Mouse (Mus musculus): ENCODE results near the gene Tjp1. TPM values are rescaled to one million over a fixed set of nuclear protein-coding genes. Genes with fewer than 3 reads are reported as not detected.

The Tjp1 gene
- polyA plus RNA-seq, 1 experiment: 209 TPM

- TF ChIP-seq EP300 (IDR thresholded peaks at IDR 0.05; ENCODE audit: insufficient read depth, low read depth, low read length): no peak
- TF ChIP-seq POLR2A (IDR thresholded peaks at IDR 0.05; ENCODE audit: insufficient read depth, low read length): no peak
- TF ChIP-seq CTCF (IDR thresholded peaks at IDR 0.05; ENCODE audit: low read depth, low read length): no peak
- H3K27ac ChIP-seq (ENCODE audit: insufficient read depth, low read length): no peak overlapping the region
- H3K4me3 ChIP-seq (ENCODE audit: low read depth, low read length): no peak overlapping the region
- no peaks in the 10 kb centered on the region for H3K4me1 ChIP-seq (ENCODE audit: control insufficient read depth, insufficient read depth, low read length)
- no peak overlapping the region for H3K9ac ChIP-seq (ENCODE audit: low read depth, poor library complexity, severe bottlenecking)
- H3K9me3 ChIP-seq (replicated peaks; ENCODE audit: control insufficient read depth, insufficient read depth, low read length, poor library complexity, severe bottlenecking): no peaks in the 10 kb centered on the region
- H3K36me3 ChIP-seq (ENCODE audit: control insufficient read depth, insufficient read depth, low read length, poor library complexity, severe bottlenecking): no peaks in the 10 kb centered on the region
- no peaks in the 10 kb centered on the region for H3K27me3 ChIP-seq (ENCODE audit: control insufficient read depth, insufficient read depth, low read length, poor library complexity, severe bottlenecking)
Measured at GRCm38 (mm10) chr7:65367386-65368245, 160.0 kb downstream of the Tjp1 start.

DNA sequence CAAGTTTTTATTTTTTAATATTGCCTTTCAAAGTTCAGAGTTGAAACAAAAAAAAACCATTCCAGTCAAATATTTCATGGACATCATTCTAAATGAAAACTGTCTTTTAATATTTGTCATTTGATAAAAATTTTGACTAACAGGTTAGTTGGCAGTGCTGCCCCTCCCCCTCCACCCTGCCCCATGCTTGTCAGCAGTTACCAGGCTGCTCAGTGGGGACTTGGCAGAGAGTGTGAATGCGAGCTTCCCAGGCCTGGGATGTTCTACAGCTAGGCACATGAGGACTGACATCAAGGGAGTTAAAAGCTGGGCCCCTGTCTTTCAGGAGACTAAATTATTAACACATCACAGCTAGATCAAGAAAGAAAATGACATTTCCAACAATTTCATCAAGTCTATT is 161.4 kb downstream of the Tjp1 start:
- Histone ChIP-seq H3K36me3 (ENCODE audit: control insufficient read depth, insufficient read depth, low read length, poor library complexity, severe bottlenecking) (no peaks in the 10 kb centered on the region), H3K27me3 (ENCODE audit: control insufficient read depth, insufficient read depth, low read length, poor library complexity, severe bottlenecking) (no peaks in the 10 kb centered on the region), H3K27ac (ENCODE audit: insufficient read depth, low read length) (no peak overlapping the region), H3K9ac (ENCODE audit: low read depth, poor library complexity, severe bottlenecking) (no peak overlapping the region), H3K4me3 (ENCODE audit: low read depth, low read length) (no peak overlapping the region), H3K4me1 (ENCODE audit: control insufficient read depth, insufficient read depth, low read length) (no peaks in the 10 kb centered on the region), H3K9me3 (replicated peaks; ENCODE audit: control insufficient read depth, insufficient read depth, low read length, poor library complexity, severe bottlenecking) (no peaks in the 10 kb centered on the region)
- TF ChIP-seq CTCF (IDR thresholded peaks at IDR 0.05; ENCODE audit: low read depth, low read length): no peak

GRCm38 (mm10) chr7:65365560-65365959 is 162.0 kb downstream of the Tjp1 start:
- Histone ChIP-seq H3K4me1 (ENCODE audit: control insufficient read depth, insufficient read depth, low read length) (no peaks in the 10 kb centered on the region), H3K9me3 (replicated peaks; ENCODE audit: control insufficient read depth, insufficient read depth, low read length, poor library complexity, severe bottlenecking) (no peaks in the 10 kb centered on the region), H3K36me3 (ENCODE audit: control insufficient read depth, insufficient read depth, low read length, poor library complexity, severe bottlenecking) (no peaks in the 10 kb centered on the region), H3K4me3 (ENCODE audit: low read depth, low read length) (no peak overlapping the region), H3K9ac (ENCODE audit: low read depth, poor library complexity, severe bottlenecking) (no peak overlapping the region), H3K27ac (ENCODE audit: insufficient read depth, low read length) (no peak overlapping the region), H3K27me3 (ENCODE audit: control insufficient read depth, insufficient read depth, low read length, poor library complexity, severe bottlenecking) (no peaks in the 10 kb centered on the region)
- TF ChIP-seq CTCF (IDR thresholded peaks at IDR 0.05; ENCODE audit: low read depth, low read length) (no peak), POLR2A (IDR thresholded peaks at IDR 0.05; ENCODE audit: insufficient read depth, low read length) (no peak), EP300 (IDR thresholded peaks at IDR 0.05; ENCODE audit: insufficient read depth, low read depth, low read length) (no peak)

- H3K36me3 ChIP-seq (ENCODE audit: control insufficient read depth, insufficient read depth, low read length, poor library complexity, severe bottlenecking): no peaks in the 10 kb centered on the region
- H3K4me3 ChIP-seq (ENCODE audit: low read depth, low read length): no peak overlapping the region
- H3K9me3 ChIP-seq (replicated peaks; ENCODE audit: control insufficient read depth, insufficient read depth, low read length, poor library complexity, severe bottlenecking): no peaks in the 10 kb centered on the region
- H3K27ac ChIP-seq (ENCODE audit: insufficient read depth, low read length): no peak overlapping the region
- H3K9ac ChIP-seq (ENCODE audit: low read depth, poor library complexity, severe bottlenecking): no peak overlapping the region
- TF ChIP-seq EP300 (IDR thresholded peaks at IDR 0.05; ENCODE audit: insufficient read depth, low read depth, low read length) (no peak), CTCF (IDR thresholded peaks at IDR 0.05; ENCODE audit: low read depth, low read length) (no peak), POLR2A (IDR thresholded peaks at IDR 0.05; ENCODE audit: insufficient read depth, low read length) (no peak)
- no peaks in the 10 kb centered on the region for H3K27me3 ChIP-seq (ENCODE audit: control insufficient read depth, insufficient read depth, low read length, poor library complexity, severe bottlenecking)
- H3K4me1 ChIP-seq (ENCODE audit: control insufficient read depth, insufficient read depth, low read length): no peaks in the 10 kb centered on the region
Measured at GRCm38 (mm10) chr7:65360278-65360677, 167.3 kb downstream of the Tjp1 start.

DNA sequence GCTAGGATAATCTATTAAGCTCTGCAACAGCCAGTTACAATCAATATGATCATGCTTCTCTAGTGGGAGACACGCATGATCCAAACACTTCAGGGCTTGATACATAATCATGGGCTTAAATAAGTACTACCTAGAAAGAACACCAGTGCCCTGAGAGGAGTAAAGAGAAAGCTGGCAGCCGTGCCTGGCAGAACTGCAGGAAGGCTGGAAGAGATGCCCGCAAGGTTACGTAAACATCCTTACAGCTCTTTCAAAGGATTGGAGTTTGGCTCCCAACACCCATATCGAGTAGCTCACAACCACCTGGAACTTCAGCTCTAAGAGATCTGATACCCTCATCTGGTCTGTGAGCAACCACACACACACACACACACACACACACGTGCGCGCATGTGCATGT is 167.8 kb downstream of the Tjp1 start:
- Histone ChIP-seq H3K27ac (ENCODE audit: insufficient read depth, low read length) (no peak overlapping the region), H3K36me3 (ENCODE audit: control insufficient read depth, insufficient read depth, low read length, poor library complexity, severe bottlenecking) (no peaks in the 10 kb centered on the region), H3K4me1 (ENCODE audit: control insufficient read depth, insufficient read depth, low read length) (no peaks in the 10 kb centered on the region), H3K27me3 (ENCODE audit: control insufficient read depth, insufficient read depth, low read length, poor library complexity, severe bottlenecking) (no peaks in the 10 kb centered on the region), H3K4me3 (ENCODE audit: low read depth, low read length) (no peak overlapping the region), H3K9me3 (replicated peaks; ENCODE audit: control insufficient read depth, insufficient read depth, low read length, poor library complexity, severe bottlenecking) (no peaks in the 10 kb centered on the region), H3K9ac (ENCODE audit: low read depth, poor library complexity, severe bottlenecking) (no peak overlapping the region)
- TF ChIP-seq POLR2A (IDR thresholded peaks at IDR 0.05; ENCODE audit: insufficient read depth, low read length) (no peak), CTCF (IDR thresholded peaks at IDR 0.05; ENCODE audit: low read depth, low read length) (no peak), EP300 (IDR thresholded peaks at IDR 0.05; ENCODE audit: insufficient read depth, low read depth, low read length) (no peak)

- Histone ChIP-seq H3K9ac (ENCODE audit: low read depth, poor library complexity, severe bottlenecking) (no peak overlapping the region), H3K4me3 (ENCODE audit: low read depth, low read length) (no peak overlapping the region), H3K27ac (ENCODE audit: insufficient read depth, low read length) (no peak overlapping the region), H3K4me1 (ENCODE audit: control insufficient read depth, insufficient read depth, low read length) (no peaks in the 10 kb centered on the region), H3K36me3 (ENCODE audit: control insufficient read depth, insufficient read depth, low read length, poor library complexity, severe bottlenecking) (no peaks in the 10 kb centered on the region; the same call in none of the 2 replicates), H3K9me3 (replicated peaks; ENCODE audit: control insufficient read depth, insufficient read depth, low read length, poor library complexity, severe bottlenecking) (no peaks in the 10 kb centered on the region), H3K27me3 (ENCODE audit: control insufficient read depth, insufficient read depth, low read length, poor library complexity, severe bottlenecking) (no peaks in the 10 kb centered on the region)
- no peak for TF ChIP-seq POLR2A (IDR thresholded peaks at IDR 0.05; ENCODE audit: insufficient read depth, low read length)
- no peak for TF ChIP-seq EP300 (IDR thresholded peaks at IDR 0.05; ENCODE audit: insufficient read depth, low read depth, low read length)
- TF ChIP-seq CTCF (IDR thresholded peaks at IDR 0.05; ENCODE audit: low read depth, low read length): no peak
Measured at GRCm38 (mm10) chr7:65357538-65357937, 170.0 kb downstream of the Tjp1 start.
